Mouse (Mus musculus) testis, adult 2 months (tissue): ENCODE data around the gene Gse1.

ENCODE experiments used
- CTCF ChIP-seq: fragments of 200-500 bp; IDR thresholded peaks from 2 replicates; pipeline ENCODE4 v1.5.1; 2012; ENCODE audit warnings: low read depth, mild to moderate bottlenecking, inconsistent platforms, low read length, moderate library complexity; ENCODE audit not compliant: control insufficient read depth, insufficient read depth, insufficient replicate concordance
- POLR2A ChIP-seq: fragments of 200-500 bp; IDR thresholded peaks from 2 replicates; pipeline ENCODE4 v1.6.1; 2012; ENCODE audit warnings: low read depth, mild to moderate bottlenecking, inconsistent platforms, low read length, moderate library complexity; ENCODE audit not compliant: control insufficient read depth

- TF ChIP-seq CTCF (no peak), POLR2A (no peak)
Observed at GRCm38 (mm10) chr8:120208113-120208512, 20.1 kb upstream of the Gse1 start.
